In genomic region chr3:103727813-103728326, GRCm38 (mm10) we compare ENCODE assay signal across 26 mouse cellular contexts. TPM values are rescaled to one million over a fixed set of nuclear protein-coding genes. Genes with fewer than 3 reads are reported as not detected.
DNase-seq lines count a peak whose midpoint lies in the region; ATAC-seq lines count a peak whose summit lies in the region.
"Had no signal": no experiment of that assay in that cellular context is flagged by ENCODE, and none has a peak within 500 bp of the region (broad histone marks: within the 10 kb centered on the region; RNA-seq: fewer than 3 reads in every experiment).

No protein-coding gene starts in this region.

- H3K9me3 ChIP-seq in neural tube, embryonic 15.5 days (replicated peaks), result no peaks in the 10 kb centered on the region
- H3K9me3 ChIP-seq: embryonic facial prominence, embryonic 13.5 days; forebrain, embryonic 12.5 days; heart, embryonic 10.5 days; heart, embryonic 15.5 days; hindbrain, embryonic 13.5 days had no signal

- no peak overlapping the region for H3K9ac ChIP-seq in neural tube, embryonic 15.5 days (replicated peaks)
- H3K9ac ChIP-seq: embryonic facial prominence, embryonic 13.5 days; forebrain, embryonic 12.5 days; heart, embryonic 15.5 days; hindbrain, embryonic 13.5 days had no signal

- H3K4me2 ChIP-seq in neural tube, embryonic 15.5 days, result no peak overlapping the region
- H3K4me2 ChIP-seq: embryonic facial prominence, embryonic 13.5 days; forebrain, embryonic 12.5 days; heart, embryonic 15.5 days; hindbrain, embryonic 13.5 days had no signal

- WGBS in neural tube, embryonic 15.5 days, result 47% methylated on average over 2 of the region's 2 CpGs

- H3K27ac ChIP-seq in neural tube, embryonic 15.5 days (replicated peaks), result no peak overlapping the region
- H3K27ac ChIP-seq: embryonic facial prominence, embryonic 13.5 days; forebrain, embryonic 12.5 days; heart, embryonic 10.5 days; heart, embryonic 15.5 days; hindbrain, embryonic 13.5 days had no signal

- H3K27me3 ChIP-seq in neural tube, embryonic 15.5 days (replicated peaks), result no peaks in the 10 kb centered on the region
- H3K27me3 ChIP-seq: embryonic facial prominence, embryonic 13.5 days; heart, embryonic 15.5 days; hindbrain, embryonic 13.5 days had no signal

- H3K4me1 ChIP-seq in neural tube, embryonic 15.5 days, result peaks cover 12% of the 10 kb centered on the region; the same call in 1 of the 2 replicates

- DNase-seq in A20 (ENCODE audit: low read depth, low spot score), result peak; percentile 69
- peak; percentile 34 for DNase-seq in Muller cell, postnatal 12 days (ENCODE audit: inconsistent ontology term)
- DNase-seq in spleen, postnatal 10 days (ENCODE audit: low spot score in 2 of 2), result no peak
- DNase-seq in adrenal gland, postnatal 25 days, result no peak
- no peak for DNase-seq in layer of hippocampus, postnatal 36 days
- DNase-seq: adrenal gland, adult 2 months; adrenal gland, postnatal 36 days; cerebellum, adult 11 months; cerebellum, adult 8-10 months; cerebellum, postnatal 14 days; gastrocnemius, postnatal 10 days; heart, postnatal 14 days had no signal

- peak; percentile 94 for ATAC-seq in megakaryocyte, adult 5-6 weeks (ENCODE audit: poor library complexity, severe bottlenecking)
- peak; percentile 66 for ATAC-seq in monocyte, adult 5-6 weeks (replicated peaks; ENCODE audit: insufficient number of reproducible peaks, low FRiP score, low TSS enrichment, poor library complexity, severe bottlenecking)
- no peak for ATAC-seq in neural tube, embryonic 15.5 days (ENCODE audit: low FRiP score)
- ATAC-seq: forebrain, embryonic 16.5 days had no signal

- H3K4me3 ChIP-seq in neural tube, embryonic 15.5 days (replicated peaks), result no peak overlapping the region
- H3K4me3 ChIP-seq: embryonic facial prominence, embryonic 13.5 days; forebrain, embryonic 12.5 days; heart, embryonic 10.5 days; heart, embryonic 15.5 days; hindbrain, embryonic 13.5 days had no signal

- H3K36me3 ChIP-seq in neural tube, embryonic 15.5 days, result no peaks in the 10 kb centered on the region
- H3K36me3 ChIP-seq: forebrain, embryonic 12.5 days; heart, embryonic 10.5 days; heart, embryonic 15.5 days; hindbrain, embryonic 13.5 days had no signal

RNA-seq across cellular contexts. Expression of gene Olfml3, which starts 9.9 kb away (rescaled TPM):
- total RNA-seq in megakaryocyte, adult 5-6 weeks (2015), result 0.25 and 1.3 TPM in 2 replicates
- 0.57 and 0.59 TPM in 2 replicates for total RNA-seq in megakaryocyte, adult 5-6 weeks (2017)
- total RNA-seq in monocyte, adult 5-6 weeks (2017), result 0.10 to 0.78 TPM (median 0.32 TPM) in 3 replicates
- polyA plus RNA-seq in neural tube, embryonic 15.5 days (2015; fragmentation: Nextera tagmentation; extraction: Ambion mirVana), result 15.5 and 20.9 TPM in 2 replicates
- total RNA-seq in adrenal gland, postnatal 25 days (2021), result 6.9 and 9.0 TPM in 2 replicates
- total RNA-seq in layer of hippocampus, postnatal 36 days (2021), result 10 to 100 TPM; 12.0 to 14.2 TPM

RNA-seq across cellular contexts. Expression of gene Gm10964, which starts 11.3 kb away (rescaled TPM):
- not detected in 2 replicates for total RNA-seq in megakaryocyte, adult 5-6 weeks (2015)
- not detected in 2 replicates for total RNA-seq in megakaryocyte, adult 5-6 weeks (2017)
- not detected in 3 replicates for total RNA-seq in monocyte, adult 5-6 weeks (2017)
- polyA plus RNA-seq in neural tube, embryonic 15.5 days (2015; fragmentation: Nextera tagmentation; extraction: Ambion mirVana), result not detected in 2 replicates
- not detected in 2 replicates for total RNA-seq in adrenal gland, postnatal 25 days (2021)
- not detected for total RNA-seq in layer of hippocampus, postnatal 36 days (2021)
- total RNA-seq: adrenal gland, adult 2 months; adrenal gland, postnatal 36 days; gastrocnemius, postnatal 10 days; heart, postnatal 14 days; hematopoietic stem cell, adult 5-6 weeks had no signal
- polyA plus RNA-seq: adrenal gland, adult 2 months; brain, embryonic 14.5 days; C2C12; embryonic facial prominence, embryonic 13.5 days; forebrain, embryonic 12.5 days; forebrain, embryonic 16.5 days; frontal cortex, adult 2 months; gonadal fat pad, adult 2 months; heart, embryonic 10.5 days; heart, embryonic 15.5 days; hindbrain, embryonic 13.5 days had no signal

Comparison
In these comparisons a context has a peak if more than half of its experiments do, and no peak if none do; other contexts are left out.
1. DNase-seq: peak in A20 (single experiment) and Muller cell, postnatal 12 days (single experiment); none in spleen, postnatal 10 days (0 of 2), adrenal gland, postnatal 25 days (single experiment) and layer of hippocampus, postnatal 36 days (0 of 2).